Mouse (Mus musculus) forebrain, postnatal 0 days (tissue): Measurements from ENCODE around the gene Kcnn1. TPM values are rescaled to one million over a fixed set of nuclear protein-coding genes. Genes with fewer than 3 reads are reported as not detected.

Experiments used
- ATAC-seq: fragments of 200-750 bp; cut with Nextera tagmentation; 2 replicates; pipeline ENCODE4 v1.8.0; 2017; ENCODE audit warnings: mild to moderate bottlenecking, moderate library complexity
- DNase-seq: peaks from one replicate; pipeline ENCODE4 v3.0.0-alpha.2; 2015
- H3K27ac ChIP-seq: fragments of 300-500 bp; sonication (generic); 2 replicates; pipeline ENCODE4 v1.5.1; 2014; ENCODE audit warnings: low read depth, mild to moderate bottlenecking, antibody characterized with exemption, low read length, moderate library complexity, mixed read lengths
- H3K27me3 ChIP-seq: fragments of 300-500 bp; sonication (generic); 2 replicates; pipeline ENCODE4 v1.6.1; 2014; ENCODE audit warnings: mild to moderate bottlenecking, low read length, mixed read lengths; ENCODE audit not compliant: insufficient read depth
- H3K36me3 ChIP-seq: fragments of 300-500 bp; sonication (generic); 2 replicates; pipeline ENCODE4 v1.6.1; 2014; ENCODE audit warnings: mild to moderate bottlenecking, moderate library complexity; ENCODE audit not compliant: insufficient read depth
- H3K4me1 ChIP-seq: fragments of 300-500 bp; sonication (generic); 2 replicates; pipeline ENCODE4 v1.6.1; 2014; ENCODE audit warnings: antibody characterized with exemption; ENCODE audit not compliant: insufficient read depth
- H3K4me2 ChIP-seq: fragments of 300-500 bp; sonication (generic); 2 replicates; pipeline ENCODE4 v1.6.1; 2014; ENCODE audit warnings: low read depth, mild to moderate bottlenecking, moderate library complexity
- H3K4me3 ChIP-seq: fragments of 300-500 bp; sonication (generic); 2 replicates; pipeline ENCODE4 v1.5.1; 2014; ENCODE audit warnings: low read depth, low read length, mixed read lengths
- H3K9ac ChIP-seq: fragments of 300-500 bp; sonication (generic); 2 replicates; pipeline ENCODE4 v1.6.1; 2014; ENCODE audit warnings: mild to moderate bottlenecking
- H3K9me3 ChIP-seq: fragments of 300-500 bp; sonication (generic); 2 replicates; pipeline ENCODE4 v1.6.1; 2016; ENCODE audit warnings: low read length
- CTCF ChIP-seq: sonication (generic); IDR thresholded peaks from 2 replicates; pipeline ENCODE4 v1.5.1; 2016; ENCODE audit warnings: antibody characterized with exemption, control low read depth, low read depth
- WGBS: fragments of 180-500 bp; shearing (Covaris S2); extraction: QIAGEN DNeasy Blood & Tissue Kit; methylation state at CpG from one replicate; pipeline ENCODE4 v1.1.7; 2014; 5-methylcytosine and 5-hydroxymethylcytosine counted together
- polyA plus RNA-seq: library from polyadenylated mRNA; unstranded; fragments of >200 nt; fragmentation: Nextera tagmentation; extraction: Ambion mirVana; gene quantifications from 2 replicates; pipeline ENCODE4 v1.2.1, GENCODE M21; 2015
- total RNA-seq: library from RNA; depleted of rRNA; stranded (reverse); fragments of >200 nt; gene quantifications from 2 replicates; pipeline ENCODE4 v1.2.3, GENCODE M21; 2014

The Kcnn1 gene
- total and polyA plus RNA-seq, 2 experiments from 2014 or later: 9.8 to 20.5 TPM

- H3K27ac ChIP-seq: no peak overlapping the region
- peaks cover 5% of the 10 kb centered on the region; the same call in 1 of the 2 replicates for H3K4me1 ChIP-seq
- no peak overlapping the region for H3K4me2 ChIP-seq
- DNase-seq (no peak), ATAC-seq (no peak)
- TF ChIP-seq CTCF: no peak
- WGBS: 91% methylated on average over 13 of the region's 13 CpGs
- no peaks in the 10 kb centered on the region for H3K36me3 ChIP-seq
- no peak overlapping the region for H3K4me3 ChIP-seq
- H3K9me3 ChIP-seq: no peaks in the 10 kb centered on the region
- H3K27me3 ChIP-seq: no peaks in the 10 kb centered on the region
- H3K9ac ChIP-seq: no peak overlapping the region
Measured at GRCm38 (mm10) chr8:70874441-70874840, 11.4 kb upstream of the Kcnn1 start.

- 1% methylated on average over 46 of the region's 46 CpGs for WGBS
- peak within 1 kb of the TSS; percentile 88 for H3K27ac ChIP-seq
- peak within 1 kb of the TSS; percentile 59 for H3K9ac ChIP-seq
- no peaks in the 10 kb centered on the region for H3K9me3 ChIP-seq
- no peaks in the 10 kb centered on the region for H3K36me3 ChIP-seq
- peak within 1 kb of the TSS; percentile 94 for H3K4me2 ChIP-seq
- H3K27me3 ChIP-seq: no peaks in the 10 kb centered on the region
- H3K4me3 ChIP-seq: peak within 1 kb of the TSS; percentile 66
- ATAC-seq (peak; percentile 91), DNase-seq (peak; percentile 98)
- peak; percentile 94 for TF ChIP-seq CTCF
- peaks cover 11% of the 10 kb centered on the region; the same call in 1 of the 2 replicates for H3K4me1 ChIP-seq
Measured at GRCm38 (mm10) chr8:70873364-70873985, 10.4 kb upstream of the Kcnn1 start, which contains the start of gene Ccdc124. Ccdc124 (minus strand) TSS chr8:70873935.

GRCm38 (mm10) chr8:70872643-70873363, 9.7 kb upstream of the Kcnn1 start:
- WGBS: 7% methylated on average over 31 of the region's 31 CpGs
- TF ChIP-seq CTCF: no peak
- no peak for DNase-seq
- ATAC-seq: no peak
- peak overlapping the region; percentile 88 for H3K27ac ChIP-seq
- H3K4me2 ChIP-seq: peak overlapping the region; percentile 94
- H3K36me3 ChIP-seq: 0 out of 2 replicates have a peak, but pooled peaks cover 5% of the 10 kb centered on the region
- H3K27me3 ChIP-seq: no peaks in the 10 kb centered on the region
- H3K9ac ChIP-seq: peak overlapping the region; percentile 59
- H3K4me1 ChIP-seq: peaks cover 11% of the 10 kb centered on the region; the same call in 1 of the 2 replicates
- no peaks in the 10 kb centered on the region for H3K9me3 ChIP-seq
- peak overlapping the region; percentile 66 for H3K4me3 ChIP-seq

- peaks cover 11% of the 10 kb centered on the region; the same call in 1 of the 2 replicates for H3K4me1 ChIP-seq
- H3K4me2 ChIP-seq: no peak overlapping the region
- H3K27ac ChIP-seq: no peak overlapping the region
- H3K4me3 ChIP-seq: no peak overlapping the region
- no peaks in the 10 kb centered on the region for H3K27me3 ChIP-seq
- no peak overlapping the region for H3K9ac ChIP-seq
- no peak for TF ChIP-seq CTCF
- H3K9me3 ChIP-seq: no peaks in the 10 kb centered on the region
- 0 out of 2 replicates have a peak, but pooled peaks cover 8% of the 10 kb centered on the region for H3K36me3 ChIP-seq
- ATAC-seq: no peak
- DNase-seq: no peak
- 87% methylated on average over 5 of the region's 5 CpGs for WGBS
Measured at GRCm38 (mm10) chr8:70871195-70871807, 8.2 kb upstream of the Kcnn1 start.

- ATAC-seq (peak; percentile 13; the same call in 1 of the 2 replicates), DNase-seq (peak; percentile 85)
- Histone ChIP-seq H3K36me3 (0 out of 2 replicates have a peak, but pooled peaks cover 8% of the 10 kb centered on the region), H3K9me3 (no peaks in the 10 kb centered on the region), H3K27ac (peak overlapping the region; percentile 64), H3K4me2 (peak overlapping the region; percentile 8), H3K9ac (peak overlapping the region; percentile 35), H3K27me3 (no peaks in the 10 kb centered on the region), H3K4me1 (peaks cover 17% of the 10 kb centered on the region), H3K4me3 (no peak overlapping the region)
- peak; percentile 91 for TF ChIP-seq CTCF
- 45% methylated on average over 16 of the region's 16 CpGs for WGBS
Measured at GRCm38 (mm10) chr8:70869601-70870041, 6.6 kb upstream of the Kcnn1 start.

GRCm38 (mm10) chr8:70869199-70869571, 6.1 kb upstream of the Kcnn1 start:
- H3K27ac ChIP-seq: peak overlapping the region; percentile 64
- peaks cover 21% of the 10 kb centered on the region for H3K4me1 ChIP-seq
- H3K9me3 ChIP-seq: no peaks in the 10 kb centered on the region
- 0 out of 2 replicates have a peak, but pooled peaks cover 8% of the 10 kb centered on the region for H3K36me3 ChIP-seq
- no peak for TF ChIP-seq CTCF
- WGBS: 48% methylated on average over 5 of the region's 5 CpGs
- DNase-seq: no peak
- H3K4me3 ChIP-seq: no peak overlapping the region
- H3K9ac ChIP-seq: peak overlapping the region; percentile 35
- H3K4me2 ChIP-seq: peak overlapping the region; percentile 8
- no peak for ATAC-seq
- H3K27me3 ChIP-seq: no peaks in the 10 kb centered on the region
